ENCODE assay signal across 8 mouse cellular contexts in genomic region chr10:81319741-81320549, GRCm38 (mm10). TPM values are rescaled to one million over a fixed set of nuclear protein-coding genes. Genes with fewer than 3 reads are reported as not detected.
DNase-seq lines count a peak whose midpoint lies in the region; ATAC-seq and TF ChIP-seq lines count a peak whose summit lies in the region.

No protein-coding gene starts in this region.

- ATAC-seq in midbrain, embryonic 16.5 days: peak; percentile 47
- no peak for ATAC-seq in inflammation-experienced regulatory T-cells, adult 6 months

- H3K9me3 ChIP-seq in heart, embryonic 10.5 days: no peaks in the 10 kb centered on the region
- H3K9me3 ChIP-seq in E14TG2a.4 (ENCODE audit: low read length): no peaks in the 10 kb centered on the region
- H3K9me3 ChIP-seq in midbrain, embryonic 16.5 days (replicated peaks; ENCODE audit: control insufficient read depth, low read length, poor library complexity, severe bottlenecking): no peaks in the 10 kb centered on the region

- intact Hi-C loops in gastrocnemius, postnatal 36 days (cut with DNase I): loop anchor here (2.0 kb wide), 1 partner anchor 27 kb away; the partner anchor contains the start of gene Pip5k1c

- H3K4me1 ChIP-seq in heart, embryonic 10.5 days: peaks cover 68% of the 10 kb centered on the region
- peaks cover 84% of the 10 kb centered on the region for H3K4me1 ChIP-seq in E14TG2a.4 (replicated peaks; ENCODE audit: low read depth, low read length)
- peaks cover 21% of the 10 kb centered on the region for H3K4me1 ChIP-seq in midbrain, embryonic 16.5 days (ENCODE audit: control insufficient read depth, insufficient read depth, low read length)

- DNase-seq in heart, embryonic 10.5 days (ENCODE audit: low spot score): no peak
- DNase-seq in heart, adult 9 months (ENCODE audit: low spot score in 2 of 2): no peak
- DNase-seq in cerebellum, adult 18-20 months: peak; percentile 29 to 46
- DNase-seq in gastrocnemius, postnatal 36 days: peak; percentile 90 to 94
- DNase-seq in kidney, postnatal 4 days: peak; percentile 98 to 99

- peak overlapping the region; percentile 94 for H3K4me3 ChIP-seq in heart, embryonic 10.5 days
- H3K4me3 ChIP-seq in E14TG2a.4 (replicated peaks; ENCODE audit: low read length): peak overlapping the region; percentile 100
- peak overlapping the region; percentile 78 for H3K4me3 ChIP-seq in midbrain, embryonic 16.5 days (ENCODE audit: low read depth, low read length)

- WGBS in heart, embryonic 10.5 days: 2% methylated on average over 38 of the region's 38 CpGs
- WGBS in midbrain, embryonic 16.5 days: under 1% methylated on average over 38 of the region's 38 CpGs

- H3K36me3 ChIP-seq in heart, embryonic 10.5 days: peaks cover 53% of the 10 kb centered on the region
- H3K36me3 ChIP-seq in E14TG2a.4 (ENCODE audit: insufficient read depth, low read length): peaks cover 65% of the 10 kb centered on the region
- H3K36me3 ChIP-seq in midbrain, embryonic 16.5 days (ENCODE audit: control insufficient read depth, insufficient read depth, low read length): peaks cover 42% of the 10 kb centered on the region

- no peak for TF ChIP-seq CTCF in E14TG2a.4 (conservative IDR thresholded peaks at IDR 0.05; ENCODE audit: low read length)

- H3K27ac ChIP-seq in heart, embryonic 10.5 days: peak overlapping the region; percentile 96
- H3K27ac ChIP-seq in midbrain, embryonic 16.5 days (ENCODE audit: low read length): peak overlapping the region; percentile 88

- peak overlapping the region; percentile 59 for H3K9ac ChIP-seq in midbrain, embryonic 16.5 days (ENCODE audit: low read depth, low read length)

- no peaks in the 10 kb centered on the region for H3K27me3 ChIP-seq in heart, embryonic 10.5 days (ENCODE audit: insufficient read depth, poor library complexity, severe bottlenecking)
- no peaks in the 10 kb centered on the region for H3K27me3 ChIP-seq in E14TG2a.4 (ENCODE audit: insufficient read depth, low read length)
- no peaks in the 10 kb centered on the region for H3K27me3 ChIP-seq in midbrain, embryonic 16.5 days (ENCODE audit: control insufficient read depth, insufficient read depth, low read depth, low read length)

- H3K4me2 ChIP-seq in midbrain, embryonic 16.5 days (ENCODE audit: low read length): peak overlapping the region; percentile 68

RNA-seq across cellular contexts. Expression of gene Cactin, which starts 1.0 kb away (rescaled TPM):
- 37.2 and 51.6 TPM in 2 replicates for polyA plus RNA-seq in heart, embryonic 10.5 days (2016; fragmentation: Nextera tagmentation; extraction: Ambion mirVana)
- 10 to 100 TPM in 1 of 2 experiments, 1 to 10 TPM in 1; 7.6 to 10.2 TPM for total RNA-seq in gastrocnemius, postnatal 36 days (2021)
- 27.6 and 28.3 TPM in 2 replicates for polyA plus RNA-seq in midbrain, embryonic 16.5 days (2015; fragmentation: Nextera tagmentation; extraction: Ambion mirVana)
- 1 to 10 TPM; 2.9 to 6.5 (median 4.1) TPM for polyA plus RNA-seq in inflammation-experienced regulatory T-cells, adult 6 months (2017; shearing (Covaris generic))

RNA-seq across cellular contexts. Expression of gene Tbxa2r, which starts 8.6 kb away (rescaled TPM):
- polyA plus RNA-seq in heart, embryonic 10.5 days (2016; fragmentation: Nextera tagmentation; extraction: Ambion mirVana): 10.8 and 15.6 TPM in 2 replicates
- under 1 TPM; 0.87 to 0.99 TPM for total RNA-seq in gastrocnemius, postnatal 36 days (2021)
- 4.8 and 5.2 TPM in 2 replicates for polyA plus RNA-seq in midbrain, embryonic 16.5 days (2015; fragmentation: Nextera tagmentation; extraction: Ambion mirVana)
- 10 to 100 TPM in 2 of 3 experiments, 1 to 10 TPM in 1; 10.0 to 21.7 (median 17.0) TPM for polyA plus RNA-seq in inflammation-experienced regulatory T-cells, adult 6 months (2017; shearing (Covaris generic))

RNA-seq across cellular contexts. Expression of gene Gipc3, which starts 23.1 kb away (rescaled TPM):
- not detected in 2 replicates for polyA plus RNA-seq in heart, embryonic 10.5 days (2016; fragmentation: Nextera tagmentation; extraction: Ambion mirVana)
- total RNA-seq in gastrocnemius, postnatal 36 days (2021): 1 to 10 TPM; 1.1 to 1.3 TPM
- polyA plus RNA-seq in midbrain, embryonic 16.5 days (2015; fragmentation: Nextera tagmentation; extraction: Ambion mirVana): not detected in 2 replicates
- under 1 TPM in 1 of 3 experiments, not detected in 2; 0.12 TPM for polyA plus RNA-seq in inflammation-experienced regulatory T-cells, adult 6 months (2017; shearing (Covaris generic))

RNA-seq across cellular contexts. Expression of gene Pip5k1c, which starts 27.2 kb away (rescaled TPM):
- polyA plus RNA-seq in heart, embryonic 10.5 days (2016; fragmentation: Nextera tagmentation; extraction: Ambion mirVana): 42.6 and 55.9 TPM in 2 replicates
- 10 to 100 TPM; 21.4 to 23.2 TPM for total RNA-seq in gastrocnemius, postnatal 36 days (2021)
- 135 and 147 TPM in 2 replicates for polyA plus RNA-seq in midbrain, embryonic 16.5 days (2015; fragmentation: Nextera tagmentation; extraction: Ambion mirVana)
- polyA plus RNA-seq in inflammation-experienced regulatory T-cells, adult 6 months (2017; shearing (Covaris generic)): 10 to 100 TPM; 10.7 to 15.9 (median 14.4) TPM

RNA-seq across cellular contexts. Expression of gene Tjp3, which starts 28.6 kb away (rescaled TPM):
- polyA plus RNA-seq in heart, embryonic 10.5 days (2016; fragmentation: Nextera tagmentation; extraction: Ambion mirVana): 1.8 and 4.4 TPM in 2 replicates
- total RNA-seq in gastrocnemius, postnatal 36 days (2021): not detected
- polyA plus RNA-seq in midbrain, embryonic 16.5 days (2015; fragmentation: Nextera tagmentation; extraction: Ambion mirVana): 9.2 and 10.1 TPM in 2 replicates
- 1 to 10 TPM; 1.7 to 3.2 (median 1.9) TPM for polyA plus RNA-seq in inflammation-experienced regulatory T-cells, adult 6 months (2017; shearing (Covaris generic))

Comparison
In these comparisons a context has a peak if more than half of its experiments do, and no peak if none do; other contexts are left out.
1. DNase-seq: peak in cerebellum, adult 18-20 months (2 of 2), gastrocnemius, postnatal 36 days (2 of 2) and kidney, postnatal 4 days (2 of 2); none in heart, embryonic 10.5 days (single experiment) and heart, adult 9 months (0 of 2).
2. Peak in every context shown above with its lines, with median percentiles within 50 percentile points of each other: H3K4me3 ChIP-seq.